Mouse (Mus musculus): ENCODE results near the gene Osbpl3. TPM values are rescaled to one million over a fixed set of nuclear protein-coding genes. Genes with fewer than 3 reads are reported as not detected.

The Osbpl3 gene
- polyA plus RNA-seq (2015; fragmentation: Illumina TruSeq; extraction: RNeasy Lipid Tissue Mini Kit (QIAGEN cat#74804); ENCODE audit: insufficient read depth, low replicate concordance), result 9.3 TPM

DNA sequence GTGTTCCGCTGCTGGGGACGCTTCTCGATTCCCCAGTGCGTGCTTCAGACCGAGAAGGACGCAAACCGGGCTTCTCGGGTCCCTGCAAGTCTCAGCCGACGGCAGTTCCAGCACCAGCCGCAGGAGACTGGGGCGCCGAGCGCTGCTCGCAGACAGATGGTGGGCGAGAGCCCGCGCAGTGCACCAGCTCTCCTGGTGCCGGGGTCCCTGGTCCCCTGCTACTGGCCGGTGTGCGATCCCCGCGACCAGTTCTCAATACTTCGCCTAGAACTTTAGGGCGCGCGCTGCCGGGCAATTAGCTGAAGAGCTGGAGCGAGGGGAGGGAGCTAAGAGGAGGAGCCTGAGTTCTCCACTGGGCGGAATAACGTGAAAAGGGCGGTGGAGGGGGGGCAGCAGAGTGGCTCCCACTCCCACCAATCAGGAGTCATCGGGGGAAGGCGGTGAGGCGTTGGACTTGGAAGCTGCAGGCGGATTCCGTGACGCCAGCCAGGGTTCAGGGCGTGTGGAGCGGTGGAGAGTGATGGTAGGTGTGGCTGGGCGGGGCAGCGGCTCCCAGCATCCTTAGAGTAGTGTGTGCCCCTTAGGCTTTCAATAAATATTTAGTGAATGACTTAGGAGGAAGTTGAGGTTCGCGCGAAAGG lies at the start of gene Osbpl3:
Gene Osbpl3, minus strand, starts transcription at position 373 of the 641 bp plus-strand sequence.

DNA sequence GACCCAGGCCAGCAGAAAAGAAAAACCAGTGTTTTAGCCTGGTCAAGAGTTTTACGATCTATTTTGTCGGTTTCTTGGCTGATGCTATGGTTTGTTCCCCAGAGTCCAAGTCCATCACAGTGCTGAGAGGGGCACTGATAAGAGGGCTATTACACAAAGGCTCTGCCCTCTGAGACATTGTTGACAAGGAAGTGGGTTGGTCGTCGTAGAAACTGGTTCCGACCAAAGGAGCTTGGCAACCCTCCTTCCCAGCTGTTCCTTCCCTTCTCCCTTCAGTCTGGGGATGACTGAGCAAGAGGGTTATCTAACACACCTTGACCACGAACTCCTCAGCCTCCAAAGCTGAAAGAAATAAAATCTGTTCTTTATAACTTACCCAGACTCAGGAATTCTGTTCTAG lies 192.3 kb downstream of the Osbpl3 start, which contains the start of gene Gsdme:
Gene Gsdme, minus strand, starts transcription at position 193 of the 400 bp plus-strand sequence.

Other genes starting within 250 kb of the Osbpl3 start
- gene Gsdme, start 192.3 kb downstream of the Osbpl3 start, polyA plus RNA-seq (2015; fragmentation: Illumina TruSeq; extraction: RNeasy Lipid Tissue Mini Kit (QIAGEN cat#74804); ENCODE audit: insufficient read depth, low replicate concordance), result 1.3 TPM
- gene Cycs, start 110.3 kb upstream of the Osbpl3 start, polyA plus RNA-seq (2015; fragmentation: Illumina TruSeq; extraction: RNeasy Lipid Tissue Mini Kit (QIAGEN cat#74804); ENCODE audit: insufficient read depth, low replicate concordance), result 52.1 TPM
- 1.2 TPM for gene 4921507P07Rik, start 140.4 kb upstream of the Osbpl3 start, polyA plus RNA-seq (2015; fragmentation: Illumina TruSeq; extraction: RNeasy Lipid Tissue Mini Kit (QIAGEN cat#74804); ENCODE audit: insufficient read depth, low replicate concordance)
- gene Npvf, start 198.2 kb upstream of the Osbpl3 start, polyA plus RNA-seq (2015; fragmentation: Illumina TruSeq; extraction: RNeasy Lipid Tissue Mini Kit (QIAGEN cat#74804); ENCODE audit: insufficient read depth, low replicate concordance), result not detected